Mouse (Mus musculus) intestine, embryonic 14.5 days (tissue): ENCODE results near the gene Palm. TPM values are rescaled to one million over a fixed set of nuclear protein-coding genes. Genes with fewer than 3 reads are reported as not detected.

Experiments used
- ATAC-seq: fragments of 200-750 bp; cut with Nextera tagmentation; replicated peaks from 2 replicates; pipeline ENCODE4 v1.8.0; 2017; ENCODE audit warnings: low read depth, moderate number of reproducible peaks, moderate TSS enrichment, moderate library complexity; ENCODE audit not compliant: low FRiP score, low TSS enrichment
- DNase-seq: peaks from one replicate; pipeline ENCODE4 v3.0.0-alpha.2; 2018; ENCODE audit warnings: low spot score
- H3K27ac ChIP-seq: fragments of 300-500 bp; sonication (generic); 2 replicates; pipeline ENCODE4 v1.5.1; 2014; ENCODE audit warnings: low read depth, mild to moderate bottlenecking, control low read depth
- H3K27me3 ChIP-seq: fragments of 300-500 bp; sonication (generic); replicated peaks from 2 replicates; pipeline ENCODE4 v1.6.1; 2014; ENCODE audit warnings: low read length, control low read depth; ENCODE audit not compliant: control insufficient read depth, insufficient read depth
- H3K36me3 ChIP-seq: fragments of 300-500 bp; sonication (generic); 2 replicates; pipeline ENCODE4 v1.6.1; 2014; ENCODE audit warnings: low read length, control low read depth; ENCODE audit not compliant: control insufficient read depth, insufficient read depth
- H3K4me1 ChIP-seq: fragments of 300-500 bp; sonication (generic); replicated peaks from 2 replicates; pipeline ENCODE4 v1.6.1; 2014; ENCODE audit warnings: low read length, control low read depth, mixed read lengths; ENCODE audit not compliant: control insufficient read depth, insufficient read depth
- H3K4me2 ChIP-seq: fragments of 300-500 bp; sonication (generic); 2 replicates; pipeline ENCODE4 v1.6.1; 2014; ENCODE audit warnings: low read length
- H3K4me3 ChIP-seq: fragments of 300-500 bp; sonication (generic); 2 replicates; pipeline ENCODE4 v1.5.1; 2014; ENCODE audit warnings: low read depth, low read length, control low read depth, mixed read lengths
- H3K9ac ChIP-seq: fragments of 300-500 bp; sonication (generic); 2 replicates; pipeline ENCODE4 v1.6.1; 2014; ENCODE audit warnings: mild to moderate bottlenecking, low read length
- H3K9me3 ChIP-seq: fragments of 300-500 bp; sonication (generic); 2 replicates; pipeline ENCODE4 v1.6.1; 2016; ENCODE audit warnings: low read length, control low read depth; ENCODE audit not compliant: control insufficient read depth
- WGBS: fragments of 180-500 bp; shearing (Covaris S2); extraction: QIAGEN DNeasy Blood & Tissue Kit; methylation state at CpG from one replicate; pipeline ENCODE4 v1.1.7; 2014; 5-methylcytosine and 5-hydroxymethylcytosine counted together
- microRNA-seq: library from miRNA; unstranded; fragments of <30 nt; microRNA quantifications from one replicate; pipeline ENCODE4, GENCODE M21; 2016
- polyA plus RNA-seq: library from polyadenylated mRNA; unstranded; fragments of >200 nt; fragmentation: Nextera tagmentation; extraction: Ambion mirVana; gene quantifications from 2 replicates; pipeline ENCODE4 v1.2.1, GENCODE M21; 2014

Palm gene
- polyA plus RNA-seq, 1 experiment from 2014 or later: 66.2 TPM

DNA sequence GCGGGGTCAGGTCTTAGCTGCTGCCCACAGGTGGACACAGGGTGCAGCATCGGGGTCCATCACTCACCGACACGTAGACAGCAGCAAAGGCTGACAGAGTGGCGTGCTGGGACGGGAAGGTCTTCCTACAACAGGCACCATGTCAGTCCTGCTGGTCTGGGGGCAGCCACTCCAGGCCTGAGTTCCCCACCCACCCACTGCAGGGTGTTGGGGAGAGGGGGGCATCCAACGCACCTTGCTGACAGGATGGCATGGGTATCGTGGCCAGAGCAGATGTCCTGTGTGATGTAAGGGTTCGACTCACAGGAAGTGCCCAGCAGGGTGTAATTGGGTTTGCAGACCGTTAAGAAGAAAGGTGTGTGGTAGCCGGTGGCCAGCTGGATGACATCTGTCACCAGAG, 73.2 kb downstream of the Palm start:
- Histone ChIP-seq H3K9ac (no peak overlapping the region), H3K27ac (no peak overlapping the region), H3K9me3 (no peaks in the 10 kb centered on the region), H3K4me2 (no peak overlapping the region), H3K4me3 (no peak overlapping the region), H3K4me1 (no peaks in the 10 kb centered on the region), H3K36me3 (peaks cover 48% of the 10 kb centered on the region), H3K27me3 (no peaks in the 10 kb centered on the region)
- 81% methylated on average over 11 of the region's 11 CpGs for WGBS
- DNase-seq (no peak), ATAC-seq (no peak)

Small RNAs within 50 kb of the gene (microRNA-seq; reads per million reads assigned to microRNA genes)
- 0.51 reads per million for gene Mir6910

Other genes with a start within 250 kb of the Palm start
- 47.9 and 48.0 TPM in 2 replicates for gene Mier2, start 238.4 kb upstream of the Palm start, polyA plus RNA-seq
- not detected in 2 replicates for gene Theg, start 206.2 kb upstream of the Palm start, polyA plus RNA-seq
- 0.19 TPM in 1 of 2 replicates, not detected in the other for gene C2cd4c, start 179.5 kb upstream of the Palm start, polyA plus RNA-seq
- gene Shc2, start 155.7 kb upstream of the Palm start, polyA plus RNA-seq: 8.1 and 8.4 TPM in 2 replicates
- gene Odf3l2, start 147.8 kb upstream of the Palm start, polyA plus RNA-seq: not detected in 2 replicates
- gene Madcam1, start 129.0 kb upstream of the Palm start, polyA plus RNA-seq: 32.5 and 34.7 TPM in 2 replicates
- 80.1 and 81.2 TPM in 2 replicates for gene Tpgs1, start 124.2 kb upstream of the Palm start, polyA plus RNA-seq
- 129 and 145 TPM in 2 replicates for gene Cdc34, start 111.4 kb upstream of the Palm start, polyA plus RNA-seq
- 0.78 and 1.2 TPM in 2 replicates for gene Gzmm, start 104.6 kb upstream of the Palm start, polyA plus RNA-seq
- gene Bsg, start 89.1 kb upstream of the Palm start, polyA plus RNA-seq: 895 and 900 TPM in 2 replicates
- 0.09 and 0.12 TPM in 2 replicates for gene Hcn2, start 76.9 kb upstream of the Palm start, polyA plus RNA-seq
- 37.9 and 40.1 TPM in 2 replicates for gene Polrmt, start 47.0 kb upstream of the Palm start, polyA plus RNA-seq
- gene Fgf22, start 38.5 kb upstream of the Palm start, polyA plus RNA-seq: 0.26 and 0.42 TPM in 2 replicates
- gene Rnf126, start 26.6 kb upstream of the Palm start, polyA plus RNA-seq: 80.3 and 90.3 TPM in 2 replicates
- 10.1 and 11.1 TPM in 2 replicates for gene Fstl3, start 16.3 kb upstream of the Palm start, polyA plus RNA-seq
- 0.45 TPM in 1 of 2 replicates, not detected in the other for gene Prss57, start 2.6 kb upstream of the Palm start, polyA plus RNA-seq
- gene Misp, start 27.4 kb downstream of the Palm start, polyA plus RNA-seq: 78.3 and 87.9 TPM in 2 replicates
- gene Ptbp1, start 60.9 kb downstream of the Palm start, polyA plus RNA-seq: 286 and 291 TPM in 2 replicates
- 5.2 and 5.9 TPM in 2 replicates for gene Prtn3, start 80.9 kb downstream of the Palm start, polyA plus RNA-seq
- gene Plppr3, start 81.1 kb downstream of the Palm start, polyA plus RNA-seq: 38.8 and 46.4 TPM in 2 replicates
- gene Elane, start 92.7 kb downstream of the Palm start, polyA plus RNA-seq: 0.55 TPM in 1 of 2 replicates, not detected in the other
- not detected in 2 replicates for gene Cfd, start 97.3 kb downstream of the Palm start, polyA plus RNA-seq
- 42.0 and 46.3 TPM in 2 replicates for gene Med16, start 115.4 kb downstream of the Palm start, polyA plus RNA-seq
- gene Gm26602, start 117.3 kb downstream of the Palm start, polyA plus RNA-seq: not detected in 2 replicates
- gene Kiss1r, start 123.4 kb downstream of the Palm start, polyA plus RNA-seq: 0.46 and 0.51 TPM in 2 replicates
- gene R3hdm4, start 127.6 kb downstream of the Palm start, polyA plus RNA-seq: 122 and 126 TPM in 2 replicates
- 12.7 and 14.4 TPM in 2 replicates for gene Arid3a, start 133.5 kb downstream of the Palm start, polyA plus RNA-seq
- 126 and 134 TPM in 2 replicates for gene Wdr18, start 166.6 kb downstream of the Palm start, polyA plus RNA-seq
- gene Grin3b, start 177.1 kb downstream of the Palm start, polyA plus RNA-seq: 0.23 and 0.28 TPM in 2 replicates
- 14.4 and 17.5 TPM in 2 replicates for gene Tmem259, start 190.8 kb downstream of the Palm start, polyA plus RNA-seq
- gene Cnn2, start 195.0 kb downstream of the Palm start, polyA plus RNA-seq: 320 and 368 TPM in 2 replicates
- gene Abca7, start 202.9 kb downstream of the Palm start, polyA plus RNA-seq: 3.7 and 3.8 TPM in 2 replicates
- gene Arhgap45, start 223.1 kb downstream of the Palm start, polyA plus RNA-seq: 6.8 and 8.0 TPM in 2 replicates
- gene Polr2e, start 246.2 kb downstream of the Palm start, polyA plus RNA-seq: 255 and 274 TPM in 2 replicates